ENCODE assay signal across 8 mouse cellular contexts in the genomic region with DNA sequence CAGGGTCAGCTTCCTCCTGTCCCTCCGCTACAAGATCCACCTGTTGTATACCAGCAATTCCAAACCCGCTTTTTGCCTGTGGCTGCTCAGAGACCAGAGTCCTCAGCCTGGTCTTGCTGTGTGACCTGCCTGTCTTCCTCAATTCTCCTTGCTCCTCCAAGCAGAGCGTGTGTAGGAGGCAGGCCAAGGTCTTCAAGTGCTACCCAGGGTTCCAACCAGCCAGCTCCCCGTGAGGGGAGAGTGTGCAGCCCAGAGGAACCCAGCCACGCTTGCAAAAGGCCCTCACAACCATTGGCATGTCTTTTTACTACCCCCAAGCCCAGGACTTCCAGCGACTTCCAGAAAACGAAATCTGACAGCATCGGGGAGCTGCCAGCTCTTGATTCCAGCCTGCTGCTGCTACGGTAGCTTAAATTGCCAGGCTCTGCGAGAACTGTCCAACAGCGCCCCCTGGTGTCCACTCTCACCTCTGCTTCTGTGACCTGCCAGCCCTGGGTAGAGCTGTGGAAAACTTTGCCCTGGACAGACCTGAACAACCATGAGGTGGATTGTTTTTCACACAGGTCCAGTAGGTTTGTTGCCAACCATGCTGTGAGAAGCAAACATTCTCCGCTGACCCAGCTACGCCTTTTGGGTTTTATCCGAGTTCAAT.
A peak's percentile ranks its signal among the peaks of the same experiment; 100 is the strongest.
DNase-seq lines count a peak whose midpoint lies in the region; ATAC-seq and TF ChIP-seq lines count a peak whose summit lies in the region.

No protein-coding gene starts in this region.

- no peaks in the 10 kb centered on the region for H3K79me2 ChIP-seq in heart, adult 2 months (replicated peaks; ENCODE audit: control insufficient read depth, insufficient read depth, low read length)

- no peaks in the 10 kb centered on the region for H3K9me3 ChIP-seq in embryonic facial prominence, embryonic 10.5 days
- peaks cover 10% of the 10 kb centered on the region; the same call in 1 of the 2 replicates for H3K9me3 ChIP-seq in liver, embryonic 13.5 days (replicated peaks)

- peak; percentile 92 for TF ChIP-seq CTCF in heart, adult 2 months (IDR thresholded peaks at IDR 0.05)

- WGBS in embryonic facial prominence, embryonic 10.5 days: 29% methylated on average over 14 of the region's 14 CpGs
- WGBS in heart, adult 2 months: 26% methylated on average over 14 of the region's 14 CpGs
- 34% methylated on average over 14 of the region's 14 CpGs for WGBS in liver, embryonic 13.5 days (ENCODE audit: insufficient replicate concordance)

- peak; percentile 62 for DNase-seq in 3T3-L1 (ENCODE audit: low read depth, low spot score)
- DNase-seq in adrenal gland, postnatal 25 days: peak; percentile 91
- peak; percentile 89 for DNase-seq in embryonic facial prominence, embryonic 10.5 days (ENCODE audit: low spot score)
- peak; percentile 67 to 84 for DNase-seq in heart, adult 2 months
- peak; percentile 93 for DNase-seq in kidney, postnatal 10 days
- DNase-seq in liver, embryonic 13.5 days: peak; percentile 9
- peak; percentile 84 for DNase-seq in ovary, postnatal 10 days (ENCODE audit: low spot score)
- peak; percentile 81 for DNase-seq in thymus, postnatal 4 days

- no peak for TF ChIP-seq POLR2A in heart, adult 2 months (IDR thresholded peaks at IDR 0.05; ENCODE audit: insufficient read depth, low read depth, low read length)

- no peak overlapping the region for H3K9ac ChIP-seq in heart, adult 2 months (ENCODE audit: low read depth, low read length)
- no peak overlapping the region for H3K9ac ChIP-seq in liver, embryonic 13.5 days

- H3K4me1 ChIP-seq in embryonic facial prominence, embryonic 10.5 days: peaks cover 12% of the 10 kb centered on the region; the same call in 1 of the 2 replicates
- no peaks in the 10 kb centered on the region for H3K4me1 ChIP-seq in heart, adult 2 months (ENCODE audit: control insufficient read depth, insufficient read depth, low read length)
- H3K4me1 ChIP-seq in liver, embryonic 13.5 days (replicated peaks): no peaks in the 10 kb centered on the region

- H3K4me2 ChIP-seq in liver, embryonic 13.5 days: no peak overlapping the region

- peaks cover 17% of the 10 kb centered on the region for H3K27me3 ChIP-seq in embryonic facial prominence, embryonic 10.5 days (replicated peaks; ENCODE audit: low read depth, poor library complexity, severe bottlenecking)
- H3K27me3 ChIP-seq in heart, adult 2 months (ENCODE audit: control insufficient read depth, insufficient read depth, low read length): no peaks in the 10 kb centered on the region
- H3K27me3 ChIP-seq in liver, embryonic 13.5 days: no peaks in the 10 kb centered on the region

- no peaks in the 10 kb centered on the region for H3K36me3 ChIP-seq in embryonic facial prominence, embryonic 10.5 days (replicated peaks)
- no peaks in the 10 kb centered on the region for H3K36me3 ChIP-seq in heart, adult 2 months (ENCODE audit: control insufficient read depth, insufficient read depth, low read length)
- H3K36me3 ChIP-seq in liver, embryonic 13.5 days: no peaks in the 10 kb centered on the region

- intact Hi-C loops in heart, adult 2 months (cut with DNase I): loop anchor here (1.0 to 5.0 kb wide), 2 partner anchors 623 to 2001 kb away; no protein-coding TSS in a partner anchor

- no peak for TF ChIP-seq EP300 in heart, adult 2 months (IDR thresholded peaks at IDR 0.05; ENCODE audit: insufficient read depth, low read depth, low read length)

- no peak overlapping the region; the same call in 1 of the 2 replicates for H3K27ac ChIP-seq in embryonic facial prominence, embryonic 10.5 days (replicated peaks)
- no peak overlapping the region for H3K27ac ChIP-seq in heart, adult 2 months
- H3K27ac ChIP-seq in liver, embryonic 13.5 days: no peak overlapping the region

- ATAC-seq in liver, embryonic 13.5 days (ENCODE audit: low read depth): no peak

- no peak overlapping the region for H3K4me3 ChIP-seq in embryonic facial prominence, embryonic 10.5 days
- no peak overlapping the region for H3K4me3 ChIP-seq in heart, adult 2 months
- no peak overlapping the region for H3K4me3 ChIP-seq in liver, embryonic 13.5 days (replicated peaks)

Comparison
In these comparisons a context has a peak if more than half of its experiments do, and no peak if none do; other contexts are left out.
1. DNase-seq: peak in every context shown above with its lines; median percentile 93 in kidney, postnatal 10 days; 91 in adrenal gland, postnatal 25 days; 89 in embryonic facial prominence, embryonic 10.5 days; 84 in ovary, postnatal 10 days; 81 in thymus, postnatal 4 days; 76 in heart, adult 2 months; 62 in 3T3-L1; 9 in liver, embryonic 13.5 days.